Mouse (Mus musculus): ENCODE measurements at regions not wholly inside any gene's neighbourhood (a gene's known extent, or its start where the extent isn't known, plus 50 kb on each side); places are given as distances from the start of the nearest gene placed in this dataset.

DNA sequence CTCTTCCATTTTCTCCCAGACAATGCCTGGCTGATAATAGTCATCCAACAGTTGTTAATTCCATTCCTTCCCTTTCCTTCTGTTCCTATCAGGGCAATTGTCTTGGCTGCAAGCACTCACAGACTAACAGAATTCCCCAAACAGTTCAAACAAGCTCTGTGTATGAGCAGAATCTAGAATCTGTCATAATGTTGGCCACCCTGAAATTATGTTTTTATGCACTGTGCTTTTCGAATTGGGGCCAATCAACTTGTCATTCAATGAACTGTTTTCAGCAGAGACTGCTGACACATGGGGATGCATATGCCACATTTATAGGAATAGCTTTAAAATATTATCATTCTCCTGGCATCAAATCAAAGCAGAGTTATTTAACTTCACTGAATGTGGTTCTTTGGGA is 235.8 kb upstream of the Tmtc4 start:
- Histone ChIP-seq H3K27me3 (no peaks in the 10 kb centered on the region), H3K27ac (no peak overlapping the region), H3K9ac (no peak overlapping the region), H3K4me2 (no peak overlapping the region), H3K4me3 (replicated peaks) (no peak overlapping the region), H3K36me3 (no peaks in the 10 kb centered on the region), H3K9me3 (replicated peaks) (no peaks in the 10 kb centered on the region), H3K4me1 (replicated peaks) (no peaks in the 10 kb centered on the region)
- ATAC-seq (ENCODE audit: low read depth) (no peak), DNase-seq (no peak)
- 41% methylated on average over 1 of the region's 1 CpGs for WGBS (ENCODE audit: insufficient replicate concordance)

- H3K4me1 ChIP-seq (replicated peaks), result no peaks in the 10 kb centered on the region
- H3K4me3 ChIP-seq (replicated peaks), result no peak overlapping the region
- H3K9ac ChIP-seq, result no peak overlapping the region
- H3K9me3 ChIP-seq (replicated peaks), result no peaks in the 10 kb centered on the region
- no peak overlapping the region for H3K4me2 ChIP-seq
- no peaks in the 10 kb centered on the region for H3K36me3 ChIP-seq
- no peak for ATAC-seq (ENCODE audit: low read depth)
- 59% methylated on average over 3 of the region's 3 CpGs for WGBS (ENCODE audit: insufficient replicate concordance)
- no peak for DNase-seq
- no peaks in the 10 kb centered on the region for H3K27me3 ChIP-seq
- H3K27ac ChIP-seq, result no peak overlapping the region
These were observed 226.4 kb upstream of the Tmtc4 start for GRCm38 (mm10) chr14:123210241-123210640.

GRCm38 (mm10) chr14:123202848-123203247 is 219.0 kb upstream of the Tmtc4 start:
- no peak for ATAC-seq (ENCODE audit: low read depth)
- Histone ChIP-seq H3K27me3 (no peaks in the 10 kb centered on the region), H3K9me3 (replicated peaks) (no peaks in the 10 kb centered on the region), H3K27ac (no peak overlapping the region), H3K36me3 (no peaks in the 10 kb centered on the region), H3K4me2 (no peak overlapping the region), H3K4me1 (replicated peaks) (no peaks in the 10 kb centered on the region), H3K4me3 (replicated peaks) (no peak overlapping the region), H3K9ac (no peak overlapping the region)
- WGBS (ENCODE audit: insufficient replicate concordance), result 63% methylated on average over 2 of the region's 2 CpGs
- no peak for DNase-seq

- Histone ChIP-seq H3K4me1 (replicated peaks) (no peaks in the 10 kb centered on the region), H3K4me3 (replicated peaks) (no peak overlapping the region), H3K9ac (no peak overlapping the region), H3K36me3 (no peaks in the 10 kb centered on the region), H3K4me2 (no peak overlapping the region), H3K27me3 (no peaks in the 10 kb centered on the region), H3K9me3 (replicated peaks) (no peaks in the 10 kb centered on the region), H3K27ac (no peak overlapping the region)
- no peak for ATAC-seq (ENCODE audit: low read depth)
- 70% methylated on average over 4 of the region's 4 CpGs for WGBS (ENCODE audit: insufficient replicate concordance)
- no peak for DNase-seq
These were observed 218.5 kb upstream of the Tmtc4 start for GRCm38 (mm10) chr14:123202313-123202712.

DNA sequence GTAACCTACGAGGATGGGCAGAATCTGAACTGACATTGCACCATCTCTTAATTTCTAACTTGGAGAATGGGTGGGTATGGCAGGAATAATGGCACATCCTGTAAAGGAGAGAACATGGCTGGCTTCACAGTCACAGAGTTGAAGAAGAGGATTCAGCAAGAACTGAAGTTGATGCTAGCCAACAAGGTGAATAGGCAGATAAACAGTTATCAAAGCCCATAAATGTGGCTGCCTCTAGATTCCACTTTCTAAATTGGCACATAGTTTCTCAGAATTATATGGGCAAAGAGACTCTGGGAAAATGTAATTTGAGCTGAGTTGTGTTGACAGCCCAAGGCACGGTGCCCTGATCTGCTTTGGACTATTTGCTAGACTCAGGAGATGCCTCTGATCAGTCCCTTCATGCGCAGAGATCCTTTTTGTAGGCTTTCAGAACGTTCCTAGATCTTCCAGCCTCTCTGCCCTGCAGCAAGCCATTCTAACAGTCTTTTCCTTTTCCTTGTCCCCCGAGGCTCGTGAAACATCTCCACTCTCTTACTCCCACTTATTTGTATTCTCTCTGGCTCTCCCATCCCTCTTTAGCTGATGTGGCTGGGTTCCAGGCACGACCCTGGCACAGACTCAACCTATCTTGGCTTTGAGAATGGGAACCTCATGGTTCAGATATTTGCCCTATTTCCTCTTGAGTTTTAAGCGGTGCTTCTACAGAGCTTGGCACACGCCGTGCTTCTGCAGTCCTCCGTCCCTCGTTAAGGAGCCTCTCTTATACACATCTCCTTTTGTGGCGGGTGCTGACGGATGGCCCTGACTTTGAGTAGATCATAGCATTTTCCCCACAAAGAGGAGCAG is 217.8 kb upstream of the Tmtc4 start:
- no peaks in the 10 kb centered on the region for H3K9me3 ChIP-seq (replicated peaks)
- H3K27me3 ChIP-seq, result no peaks in the 10 kb centered on the region
- no peak for ATAC-seq (ENCODE audit: low read depth)
- no peaks in the 10 kb centered on the region for H3K36me3 ChIP-seq
- H3K4me2 ChIP-seq, result no peak overlapping the region
- DNase-seq, result no peak
- no peak overlapping the region for H3K9ac ChIP-seq
- no peaks in the 10 kb centered on the region for H3K4me1 ChIP-seq (replicated peaks)
- H3K27ac ChIP-seq, result no peak overlapping the region
- H3K4me3 ChIP-seq (replicated peaks), result no peak overlapping the region
- 58% methylated on average over 14 of the region's 14 CpGs for WGBS (ENCODE audit: insufficient replicate concordance)

DNA sequence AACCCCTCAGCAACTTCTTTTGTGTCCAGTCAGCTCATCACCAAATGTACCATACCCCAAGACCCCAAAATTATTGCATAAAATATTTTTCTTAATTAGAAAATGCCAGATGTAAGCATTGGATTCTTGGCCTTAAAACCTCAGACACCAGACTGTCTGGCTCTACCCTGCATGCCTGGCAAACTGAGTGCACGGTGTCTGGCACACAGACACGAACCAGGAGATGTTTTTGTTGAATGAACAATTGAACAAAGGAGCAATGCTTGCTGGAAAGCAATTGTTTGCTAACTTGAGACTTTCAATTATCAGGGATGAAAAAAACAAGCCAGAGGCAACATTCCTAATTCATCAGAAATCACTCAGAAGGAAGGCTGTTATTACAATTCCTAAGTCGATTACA is 215.3 kb upstream of the Tmtc4 start:
- H3K4me3 ChIP-seq (replicated peaks), result no peak overlapping the region
- H3K4me1 ChIP-seq (replicated peaks), result no peaks in the 10 kb centered on the region
- no peaks in the 10 kb centered on the region for H3K9me3 ChIP-seq (replicated peaks)
- H3K9ac ChIP-seq, result no peak overlapping the region
- H3K27me3 ChIP-seq, result no peaks in the 10 kb centered on the region
- ATAC-seq (ENCODE audit: low read depth) (no peak), DNase-seq (no peak)
- 68% methylated on average over 3 of the region's 3 CpGs for WGBS (ENCODE audit: insufficient replicate concordance)
- H3K4me2 ChIP-seq, result no peak overlapping the region
- no peaks in the 10 kb centered on the region for H3K36me3 ChIP-seq
- H3K27ac ChIP-seq, result no peak overlapping the region

DNA sequence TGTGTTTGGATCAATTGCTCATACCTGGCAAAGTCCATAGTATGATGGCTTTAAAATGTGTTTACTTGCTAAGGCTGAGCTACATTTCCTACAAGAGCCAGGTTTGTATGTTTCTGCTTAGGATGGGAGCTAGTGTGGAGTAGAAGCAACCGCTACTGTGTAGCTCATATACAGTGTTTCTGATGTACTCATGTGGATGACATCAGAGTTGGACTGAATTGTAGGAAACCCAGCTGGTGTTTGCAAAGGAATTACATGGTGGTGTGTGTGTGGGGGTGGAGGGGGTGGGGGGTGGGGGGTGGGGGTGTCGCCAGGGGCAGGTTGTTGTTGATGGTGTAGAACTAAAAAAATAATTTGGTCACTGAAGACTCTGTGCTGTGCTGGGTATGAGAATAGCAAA is 208.7 kb upstream of the Tmtc4 start:
- H3K4me3 ChIP-seq (replicated peaks), result no peak overlapping the region
- no peaks in the 10 kb centered on the region for H3K4me1 ChIP-seq (replicated peaks)
- WGBS (ENCODE audit: insufficient replicate concordance), result 76% methylated on average over 2 of the region's 2 CpGs
- H3K9ac ChIP-seq, result no peak overlapping the region
- DNase-seq, result no peak
- H3K4me2 ChIP-seq, result no peak overlapping the region
- H3K9me3 ChIP-seq (replicated peaks), result no peaks in the 10 kb centered on the region
- no peak overlapping the region for H3K27ac ChIP-seq
- no peak for ATAC-seq (ENCODE audit: low read depth)
- no peaks in the 10 kb centered on the region for H3K36me3 ChIP-seq
- no peaks in the 10 kb centered on the region for H3K27me3 ChIP-seq

DNA sequence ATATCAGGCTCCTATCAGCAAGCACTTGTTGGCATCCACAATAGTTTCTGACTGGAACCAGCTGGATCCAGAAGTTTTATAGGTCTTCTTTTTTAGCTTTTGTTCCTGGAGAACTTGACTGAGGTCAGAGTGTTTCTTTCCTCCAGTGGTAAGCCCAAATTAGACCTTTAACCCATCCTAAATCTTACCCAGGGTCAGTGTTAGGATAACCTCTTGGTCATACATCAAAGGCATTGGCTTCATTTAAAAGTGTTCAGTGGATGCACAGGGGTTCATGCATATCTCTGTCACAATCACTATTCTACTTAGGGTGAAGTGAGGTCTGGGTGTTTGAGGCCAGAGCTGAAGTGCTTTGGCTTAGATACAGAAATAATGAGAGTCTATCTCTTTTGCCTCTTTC is 206.9 kb upstream of the Tmtc4 start:
- Histone ChIP-seq H3K4me3 (replicated peaks) (no peak overlapping the region), H3K27me3 (no peaks in the 10 kb centered on the region), H3K27ac (no peak overlapping the region), H3K9me3 (replicated peaks) (no peaks in the 10 kb centered on the region), H3K9ac (no peak overlapping the region), H3K4me2 (no peak overlapping the region), H3K4me1 (replicated peaks) (no peaks in the 10 kb centered on the region), H3K36me3 (no peaks in the 10 kb centered on the region)
- ATAC-seq (ENCODE audit: low read depth), result no peak
- no peak for DNase-seq

DNA sequence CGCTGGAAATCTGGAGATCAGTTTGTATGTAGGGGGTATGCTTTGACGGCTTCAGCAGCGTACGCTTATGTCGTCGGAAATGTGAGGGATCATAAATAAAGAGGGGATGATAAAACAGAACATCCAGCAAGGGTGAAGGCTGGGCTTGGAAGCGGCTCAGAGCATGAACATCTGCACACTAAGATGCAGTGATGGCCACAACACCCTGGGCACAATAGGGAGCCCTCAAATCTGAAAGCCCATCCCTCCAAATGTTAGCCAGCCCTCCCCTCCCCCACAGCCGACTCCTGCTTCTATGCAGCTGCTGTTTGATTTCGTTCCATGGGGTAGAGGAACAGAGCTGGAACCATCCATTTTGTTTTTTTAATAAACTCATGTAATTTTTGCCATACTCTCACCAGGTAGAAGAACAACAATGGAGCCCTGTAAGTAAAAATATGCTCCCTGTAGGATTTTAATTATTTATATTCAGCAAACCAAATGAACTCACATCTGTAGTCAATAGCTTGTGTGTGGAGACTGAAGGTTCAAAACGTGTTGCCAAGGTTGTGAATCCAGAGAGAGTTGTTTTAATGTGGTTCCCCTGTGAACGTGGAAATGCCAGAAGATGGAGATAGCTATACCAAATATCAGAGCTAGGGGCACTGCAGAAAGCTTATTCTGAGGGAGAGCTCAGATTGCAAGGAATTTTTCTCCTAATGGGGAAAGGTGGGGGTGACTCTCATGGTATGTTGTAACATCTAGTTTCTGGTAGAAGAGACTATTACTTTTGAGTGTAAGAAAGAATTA is 203.6 kb upstream of the Tmtc4 start:
- Histone ChIP-seq H3K4me1 (replicated peaks) (no peaks in the 10 kb centered on the region), H3K4me2 (no peak overlapping the region), H3K27me3 (no peaks in the 10 kb centered on the region), H3K36me3 (no peaks in the 10 kb centered on the region), H3K9me3 (replicated peaks) (no peaks in the 10 kb centered on the region), H3K4me3 (replicated peaks) (no peak overlapping the region), H3K9ac (no peak overlapping the region), H3K27ac (no peak overlapping the region)
- no peak for ATAC-seq (ENCODE audit: low read depth)
- WGBS (ENCODE audit: insufficient replicate concordance), result 54% methylated on average over 11 of the region's 11 CpGs
- DNase-seq, result no peak

DNA sequence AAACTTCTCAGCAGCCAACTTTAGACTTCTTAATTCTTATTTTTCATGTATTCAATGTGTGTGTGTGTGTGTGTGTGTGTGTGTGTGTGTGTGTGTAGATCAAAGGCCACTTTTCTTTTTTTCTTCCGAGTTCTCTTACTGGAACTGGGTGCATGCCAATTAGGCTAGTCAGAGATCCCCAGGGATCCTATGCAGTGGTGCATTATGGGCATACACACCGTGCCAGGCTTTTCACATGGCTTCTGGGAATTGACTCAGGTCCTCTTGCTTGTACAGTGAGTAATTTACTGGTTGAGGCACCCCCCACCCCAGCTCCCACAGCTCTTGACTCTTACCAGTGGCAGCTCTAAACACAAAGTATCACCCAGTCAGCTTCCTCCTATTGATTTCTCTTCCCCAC is 189.3 kb upstream of the Tmtc4 start:
- H3K27me3 ChIP-seq, result no peaks in the 10 kb centered on the region
- no peaks in the 10 kb centered on the region for H3K36me3 ChIP-seq
- H3K4me3 ChIP-seq (replicated peaks), result no peak overlapping the region
- H3K4me1 ChIP-seq (replicated peaks), result no peaks in the 10 kb centered on the region
- H3K27ac ChIP-seq, result no peak overlapping the region
- no peaks in the 10 kb centered on the region for H3K9me3 ChIP-seq (replicated peaks)
- DNase-seq (no peak), ATAC-seq (ENCODE audit: low read depth) (no peak)
- WGBS (ENCODE audit: insufficient replicate concordance), result 54% methylated on average over 2 of the region's 2 CpGs
- H3K4me2 ChIP-seq, result no peak overlapping the region
- no peak overlapping the region for H3K9ac ChIP-seq

DNA sequence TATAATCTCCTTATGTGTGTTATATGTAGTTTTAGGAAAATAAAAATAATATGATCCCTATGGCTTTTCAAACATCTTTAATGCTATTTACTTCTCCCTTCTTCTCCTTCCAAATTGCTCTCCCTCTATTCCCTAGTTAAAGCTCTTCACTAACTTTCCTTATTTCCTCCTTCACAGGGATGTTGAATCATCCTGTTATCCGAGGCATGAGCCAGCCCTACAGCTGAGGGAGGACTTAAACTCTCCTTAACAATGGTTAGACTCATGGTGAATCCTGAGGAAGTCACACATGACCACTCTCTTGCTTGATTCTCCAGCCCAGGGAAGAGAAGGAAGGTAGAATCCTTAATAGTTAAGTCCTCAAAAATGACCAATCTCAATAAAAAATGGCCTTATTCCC is 188.0 kb upstream of the Tmtc4 start:
- 21% methylated on average over 1 of the region's 1 CpGs for WGBS (ENCODE audit: insufficient replicate concordance)
- H3K4me3 ChIP-seq (replicated peaks), result no peak overlapping the region
- H3K9ac ChIP-seq, result no peak overlapping the region
- H3K36me3 ChIP-seq, result no peaks in the 10 kb centered on the region
- H3K27me3 ChIP-seq, result no peaks in the 10 kb centered on the region
- no peak overlapping the region for H3K4me2 ChIP-seq
- no peaks in the 10 kb centered on the region for H3K9me3 ChIP-seq (replicated peaks)
- ATAC-seq (ENCODE audit: low read depth), result no peak
- H3K27ac ChIP-seq, result no peak overlapping the region
- H3K4me1 ChIP-seq (replicated peaks), result no peaks in the 10 kb centered on the region
- DNase-seq, result no peak

- WGBS (ENCODE audit: insufficient replicate concordance), result 42% methylated on average over 4 of the region's 4 CpGs
- H3K4me2 ChIP-seq, result no peak overlapping the region
- DNase-seq (no peak), ATAC-seq (ENCODE audit: low read depth) (no peak)
- no peak overlapping the region for H3K27ac ChIP-seq
- H3K36me3 ChIP-seq, result no peaks in the 10 kb centered on the region
- H3K4me1 ChIP-seq (replicated peaks), result no peaks in the 10 kb centered on the region
- no peaks in the 10 kb centered on the region for H3K27me3 ChIP-seq
- H3K9ac ChIP-seq, result no peak overlapping the region
- H3K4me3 ChIP-seq (replicated peaks), result no peak overlapping the region
- no peaks in the 10 kb centered on the region for H3K9me3 ChIP-seq (replicated peaks)
These were observed 180.0 kb upstream of the Tmtc4 start for GRCm38 (mm10) chr14:123163842-123164241.
